Mouse (Mus musculus) Muller cell, postnatal 12 days (primary cell): Measurements from ENCODE around the gene Slc6a18.
A peak's percentile ranks its signal among the peaks of the same experiment; 100 is the strongest.
"Not testable (repeated sequence)": the region's sequence is repeated elsewhere in the genome, so short reads cannot be mapped to it uniquely, and the experiment has no call there.

Experiments used
- DNase-seq: peaks from one replicate; pipeline ENCODE4 v3.0.0-alpha.2; 2015; ENCODE audit errors: inconsistent ontology term

Slc6a18 gene

DNA sequence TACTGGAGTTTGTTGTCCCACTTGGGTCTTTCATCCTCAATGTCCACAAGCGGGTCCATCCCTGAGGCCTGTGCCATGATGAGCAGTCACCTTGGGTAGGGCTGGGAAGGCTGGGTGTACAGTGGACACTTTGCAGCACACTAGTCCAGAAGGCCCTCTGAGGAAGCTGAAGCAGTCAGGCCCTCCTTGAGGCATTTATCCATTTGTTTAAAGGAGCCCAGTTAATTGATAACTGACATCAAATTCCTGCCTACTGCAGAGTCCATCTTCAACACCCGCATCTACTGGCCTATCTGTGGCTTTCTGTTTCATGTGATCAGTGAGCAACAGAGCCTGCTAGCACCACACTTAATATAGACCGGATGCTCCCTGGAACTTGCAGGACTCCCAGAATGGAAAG is at the start of gene Slc6a18:
Gene Slc6a18, minus strand, starts transcription at position 171 of the 400 bp plus-strand sequence.
- DNase-seq = no peak

DNA sequence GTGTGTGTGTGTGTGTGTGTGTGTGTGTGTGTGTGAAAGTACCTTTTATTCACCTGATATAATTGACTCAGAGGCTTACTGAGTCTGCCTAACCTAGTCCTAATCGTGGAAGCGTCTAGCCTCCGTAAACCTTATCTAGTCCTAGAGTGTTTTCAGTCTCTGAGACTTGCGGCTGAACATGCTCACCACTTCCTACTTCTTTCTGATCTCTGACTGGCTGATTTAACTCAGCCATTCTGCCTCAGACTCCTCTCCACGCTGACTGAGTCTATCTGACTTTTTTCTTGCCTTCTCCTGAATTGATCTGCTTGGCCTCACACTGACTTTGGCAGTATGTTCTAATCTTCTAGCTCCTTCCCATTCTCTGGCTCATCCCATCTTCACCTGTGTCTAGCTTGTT is 47.5 kb upstream of the Slc6a18 start:
- DNase-seq = no peak

DNA sequence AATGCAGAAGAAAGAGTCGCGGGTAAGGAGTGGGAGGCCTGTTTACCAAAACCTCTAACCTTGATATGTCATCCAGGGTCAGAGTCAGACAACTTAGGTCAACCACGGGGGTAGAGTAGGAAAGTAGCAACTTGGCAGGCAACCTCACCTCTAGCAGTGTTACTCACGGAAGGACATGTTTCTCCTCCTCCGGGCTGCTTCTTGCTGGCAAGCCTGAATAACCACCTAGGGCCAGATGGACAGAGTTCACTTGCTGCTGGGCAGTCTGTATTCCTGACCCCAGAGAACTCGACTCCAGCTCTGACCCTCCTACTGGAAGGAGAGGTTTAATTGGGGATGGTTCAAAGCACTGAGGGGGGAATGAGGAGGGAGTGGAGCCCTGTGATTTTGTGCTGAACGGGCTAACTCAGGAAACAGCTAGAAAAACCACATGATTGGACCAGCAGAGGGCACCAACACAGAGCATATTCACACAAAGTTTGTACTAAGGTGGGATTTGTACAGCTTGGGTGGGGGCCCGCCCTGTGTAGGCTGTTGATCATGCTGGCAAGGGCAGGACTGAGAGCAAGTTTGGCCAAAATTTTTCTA is 45.4 kb upstream of the Slc6a18 start:
- DNase-seq = peak; percentile 16

DNA sequence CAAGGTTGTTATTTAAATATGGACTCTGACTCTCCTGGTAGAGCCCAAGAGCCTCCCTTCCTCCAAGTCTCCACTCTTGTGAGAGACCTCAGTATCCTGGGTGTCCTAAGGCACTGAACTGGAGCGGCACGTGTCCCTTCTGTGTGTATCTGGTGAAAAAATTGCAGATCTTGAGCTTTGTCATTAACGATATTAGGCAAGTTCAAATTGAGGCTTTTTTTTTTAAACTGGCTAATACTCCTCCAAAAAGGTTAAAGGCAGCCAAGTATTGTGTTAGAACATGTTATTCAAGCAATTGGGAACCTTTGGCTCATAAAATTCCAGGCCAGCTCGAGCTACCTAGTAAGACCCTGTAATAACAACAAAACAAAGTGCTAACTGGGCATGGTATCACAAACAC is 42.4 kb upstream of the Slc6a18 start:
- DNase-seq = no peak

DNA sequence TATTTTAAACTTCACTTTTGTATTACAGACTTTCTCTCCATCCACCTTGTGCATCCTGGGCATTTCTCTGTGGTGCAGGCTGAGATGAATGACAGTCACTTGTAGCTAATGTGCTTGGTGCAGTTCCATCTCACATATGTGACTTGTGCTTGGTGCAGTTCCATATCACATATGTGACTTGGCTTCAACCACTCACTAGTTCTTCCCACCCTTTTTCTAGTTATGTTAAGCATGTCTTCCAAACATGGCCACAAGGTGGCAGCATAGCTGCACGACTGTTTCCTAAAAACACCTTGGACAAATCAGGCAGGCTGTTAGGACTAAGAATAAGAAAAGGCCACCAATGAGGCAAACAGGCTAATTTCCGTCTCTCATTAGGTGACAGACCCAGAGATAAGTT is 40.4 kb upstream of the Slc6a18 start:
- DNase-seq = peak; percentile 66

DNA sequence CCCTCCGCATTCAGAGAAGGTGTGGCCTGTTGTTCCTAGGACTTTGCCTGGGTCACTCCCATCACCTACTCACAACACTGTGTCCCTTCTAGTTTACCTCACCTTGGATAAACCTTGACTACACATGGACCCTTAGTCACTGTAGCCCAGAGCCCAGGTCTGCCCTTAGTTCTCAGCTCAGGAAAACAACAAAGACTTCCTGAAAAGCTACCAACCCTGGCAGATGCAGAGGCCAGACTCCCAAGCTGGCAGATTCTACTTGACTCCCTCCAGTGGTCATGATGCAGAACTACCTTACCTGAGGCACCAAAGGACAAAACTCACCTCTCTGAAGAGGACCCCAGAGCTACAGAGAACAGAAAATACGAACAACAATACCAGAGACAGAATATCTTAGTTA is 36.2 kb upstream of the Slc6a18 start:
- DNase-seq = no peak

DNA sequence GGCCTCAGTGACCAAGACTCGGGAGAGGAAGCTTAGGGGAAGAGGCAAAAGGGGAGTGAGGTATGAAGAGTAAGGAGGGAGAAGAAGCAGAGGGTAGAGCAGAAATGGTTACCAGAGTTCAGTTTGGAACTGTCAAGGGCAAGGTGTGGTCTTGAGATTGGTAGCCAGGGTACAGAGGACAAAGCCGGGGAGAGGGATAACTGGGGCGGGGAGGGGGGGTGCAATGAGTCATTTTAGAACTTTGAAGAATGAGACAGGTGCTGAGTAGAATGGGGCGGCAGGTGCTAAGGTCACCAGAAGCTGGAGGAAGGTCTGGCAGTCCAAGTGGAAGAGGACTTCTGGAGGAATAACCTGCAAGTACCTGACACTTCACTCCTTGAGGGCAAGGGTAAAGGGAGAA is 35.4 kb upstream of the Slc6a18 start:
- DNase-seq = no peak

DNA sequence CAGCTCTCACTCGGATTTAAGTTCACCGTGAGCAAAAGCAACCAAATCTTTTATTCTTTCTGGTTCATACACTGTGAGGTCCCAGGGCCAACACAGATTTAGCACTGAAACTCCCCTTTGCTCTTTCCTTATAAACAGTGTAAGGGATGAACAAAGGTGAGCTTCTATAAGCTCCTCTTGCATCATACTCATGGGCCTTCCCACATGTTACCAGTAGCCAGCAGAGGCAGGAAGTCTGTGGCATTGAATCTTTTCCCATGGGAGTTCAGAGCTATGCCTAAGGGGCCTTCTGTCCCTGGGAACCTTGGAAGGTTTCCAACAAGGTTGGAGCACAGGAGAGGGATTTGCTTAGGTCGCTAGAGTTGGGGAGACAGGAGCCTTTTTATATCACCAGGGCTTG is 34.4 kb upstream of the Slc6a18 start:
- no peak for DNase-seq

DNA sequence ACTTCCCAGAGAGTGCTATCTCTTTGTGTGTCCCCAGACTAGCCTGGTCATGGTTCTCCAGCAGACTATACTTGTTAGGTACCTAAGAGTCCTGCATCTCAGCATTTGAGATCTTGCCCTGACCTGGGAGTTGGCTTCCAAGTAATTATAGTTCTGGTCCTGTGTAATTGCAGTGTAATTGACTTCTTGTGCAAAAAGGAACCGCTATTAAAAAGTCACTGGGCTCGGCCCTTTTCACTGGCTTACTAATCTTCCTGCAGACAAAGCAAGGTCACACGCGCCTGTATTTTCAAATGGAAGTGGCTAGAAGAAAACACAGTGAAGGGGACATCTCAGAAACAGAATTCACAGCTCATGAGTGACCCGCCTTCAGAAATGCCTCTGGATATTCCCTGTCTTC is 34.0 kb upstream of the Slc6a18 start:
- no peak for DNase-seq

DNA sequence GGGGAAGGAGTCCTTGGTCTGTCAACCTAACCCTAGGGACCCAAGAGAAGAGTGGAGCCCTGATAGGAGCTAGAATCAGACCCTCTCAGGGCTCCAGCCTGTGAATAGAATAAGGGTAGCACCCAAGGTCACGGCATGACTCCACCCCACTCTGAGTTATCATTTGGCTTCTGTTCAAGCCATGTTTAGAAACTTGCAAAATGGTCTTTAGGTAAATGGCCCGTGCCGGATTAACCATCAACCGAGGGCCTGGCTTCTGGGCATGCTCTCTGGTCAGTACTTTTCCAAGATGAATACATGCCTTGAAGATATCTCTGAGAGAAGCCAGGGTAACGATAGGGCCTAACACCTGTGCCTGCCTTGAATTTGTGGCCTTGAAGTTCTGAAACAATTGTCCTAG is 33.4 kb upstream of the Slc6a18 start:
- DNase-seq = no peak

DNA sequence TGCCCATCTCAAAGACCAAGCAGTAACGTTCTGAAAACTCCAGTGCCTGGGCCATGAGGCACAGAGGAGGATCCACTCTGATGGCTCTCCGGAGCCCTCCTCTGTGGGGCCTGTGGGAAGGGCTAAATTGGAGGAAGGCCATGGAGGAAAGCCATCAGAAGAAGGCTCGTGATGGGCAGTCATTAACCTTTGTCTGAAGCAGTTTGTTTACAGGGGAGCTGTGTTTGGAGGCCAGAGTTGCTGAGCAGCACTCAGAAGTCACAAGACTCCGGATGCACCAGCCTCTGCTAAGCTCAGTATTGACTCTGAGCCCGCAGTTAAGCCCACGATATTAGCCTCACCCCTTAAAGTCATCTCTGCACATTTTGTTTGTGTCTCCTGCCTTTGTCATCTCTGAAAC is 31.7 kb upstream of the Slc6a18 start:
- no peak for DNase-seq

DNA sequence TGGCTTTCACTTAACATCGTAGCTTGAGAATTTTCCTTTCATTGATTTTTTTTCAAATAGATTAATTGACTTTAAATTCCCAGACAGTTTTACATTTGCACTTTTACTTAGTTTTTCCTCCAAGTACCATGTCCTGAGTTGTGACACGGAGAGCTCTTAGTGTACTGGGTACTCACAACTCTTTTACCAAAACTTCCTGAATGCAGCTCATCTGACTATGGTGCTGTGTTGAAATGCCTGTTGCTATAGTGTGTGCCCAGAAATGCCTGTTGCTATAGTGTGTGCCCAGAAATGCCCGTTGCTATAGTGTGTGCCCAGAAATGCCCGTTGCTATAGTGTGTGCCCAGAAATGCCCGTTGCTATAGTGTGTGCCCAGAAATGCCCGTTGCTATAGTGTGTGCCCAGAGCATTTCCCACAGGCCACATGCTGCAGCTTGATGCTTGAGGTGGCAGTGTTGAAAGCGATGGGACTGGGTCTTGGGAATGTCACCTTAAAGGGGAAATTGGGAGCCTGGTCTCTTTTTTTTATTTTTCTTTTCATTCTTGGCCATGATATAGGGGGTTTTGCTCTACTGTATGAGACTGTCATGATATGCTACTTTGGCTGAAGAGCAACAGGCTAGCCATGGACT is 27.0 kb upstream of the Slc6a18 start, which contains the start of gene Slc6a19:
Gene Slc6a19, minus strand, starts transcription at position 172 of the 632 bp plus-strand sequence.
- no peak for DNase-seq

DNA sequence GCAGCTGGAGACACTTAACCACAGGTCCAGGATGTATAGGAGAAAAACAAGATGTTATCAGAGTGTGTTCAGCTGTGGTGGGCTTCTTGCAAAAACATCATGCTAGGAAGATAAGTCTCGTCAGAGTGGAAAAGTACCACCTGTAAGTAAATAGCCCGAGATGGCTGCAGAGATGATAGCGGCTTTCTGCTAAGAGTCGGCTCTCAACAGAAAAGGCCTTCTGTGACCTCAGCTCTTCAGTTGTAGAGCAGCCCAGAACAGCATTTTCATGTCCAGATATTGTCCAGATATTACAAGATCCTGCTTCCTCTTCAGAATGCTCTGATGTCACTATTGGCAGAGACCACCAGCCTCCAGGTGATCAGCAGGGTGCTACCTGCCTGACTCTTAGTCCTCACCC is 25.7 kb upstream of the Slc6a18 start:
- not testable (repeated sequence) for DNase-seq

DNA sequence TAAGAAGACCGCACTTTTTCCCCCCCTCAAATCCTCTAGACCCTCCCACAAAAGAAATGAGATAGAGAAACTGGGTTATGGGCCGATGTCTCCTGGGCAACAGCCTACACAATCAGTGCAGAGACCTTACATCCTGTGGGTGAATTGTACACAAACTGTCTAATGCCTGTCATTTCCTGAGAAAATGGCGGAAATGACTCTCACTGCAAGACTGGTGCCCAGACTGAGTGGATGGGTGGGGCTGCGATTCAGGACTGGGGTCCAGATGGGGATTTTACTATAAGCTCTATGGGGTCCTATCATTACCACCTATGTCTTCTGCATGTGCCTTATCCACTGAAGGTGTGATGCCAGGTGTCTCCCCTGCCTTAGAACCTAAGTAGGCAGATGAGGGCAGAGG is 25.0 kb upstream of the Slc6a18 start:
- DNase-seq = no peak

DNA sequence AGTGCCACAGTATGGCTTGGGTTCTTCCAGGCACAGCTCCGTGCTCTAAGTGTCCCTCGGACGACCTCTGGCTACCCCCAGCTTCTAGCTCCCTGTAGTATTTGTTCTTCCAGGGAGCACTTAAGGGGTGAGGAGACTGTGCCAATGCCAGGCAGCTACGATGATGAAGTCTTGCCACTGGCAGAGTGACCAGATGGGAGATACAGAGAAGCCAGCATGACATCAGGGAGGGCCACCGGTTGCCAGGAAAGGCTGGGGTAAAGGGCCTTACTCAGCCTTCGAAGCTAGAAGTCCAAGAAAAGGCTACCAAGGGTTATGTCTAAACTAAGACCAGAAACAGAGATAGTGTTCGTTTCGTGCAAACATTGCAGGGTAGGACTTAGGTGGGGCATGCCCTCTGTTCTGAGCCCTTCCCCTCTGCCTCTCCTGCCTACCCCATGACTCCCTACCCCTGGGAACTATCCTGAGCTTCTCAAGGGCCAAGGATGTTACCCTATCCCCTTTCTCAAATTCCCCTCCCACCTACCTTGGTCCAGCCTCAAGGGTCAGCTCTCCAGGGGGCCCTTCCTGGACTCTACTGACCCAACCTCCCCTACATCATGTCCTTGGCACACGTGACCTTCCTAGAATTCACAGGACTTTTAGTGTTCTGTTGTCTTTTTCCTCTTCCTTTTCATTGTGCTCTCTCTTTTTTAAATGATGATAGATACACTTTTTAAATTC is 23.5 kb upstream of the Slc6a18 start:
- DNase-seq = no peak

DNA sequence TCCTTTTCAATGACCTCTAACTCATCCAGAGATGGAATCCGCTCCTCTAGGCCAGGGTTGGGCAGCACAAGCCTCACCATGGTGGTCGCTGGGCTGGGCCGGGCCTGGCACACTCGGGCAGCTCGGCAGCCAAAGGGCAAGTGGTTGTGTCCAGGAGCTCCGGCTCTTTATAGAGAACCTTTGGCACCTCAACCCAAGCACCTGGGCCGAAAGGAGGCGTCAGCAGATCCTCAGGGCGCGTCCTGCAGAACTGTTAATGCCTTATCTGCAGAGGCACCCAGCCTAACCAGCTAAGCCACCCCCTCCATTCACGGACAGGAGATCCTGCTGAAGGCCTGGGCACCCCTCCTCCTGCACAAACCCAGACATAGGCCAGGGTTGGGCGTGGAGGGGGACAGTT is 22.7 kb upstream of the Slc6a18 start:
- DNase-seq = no peak

DNA sequence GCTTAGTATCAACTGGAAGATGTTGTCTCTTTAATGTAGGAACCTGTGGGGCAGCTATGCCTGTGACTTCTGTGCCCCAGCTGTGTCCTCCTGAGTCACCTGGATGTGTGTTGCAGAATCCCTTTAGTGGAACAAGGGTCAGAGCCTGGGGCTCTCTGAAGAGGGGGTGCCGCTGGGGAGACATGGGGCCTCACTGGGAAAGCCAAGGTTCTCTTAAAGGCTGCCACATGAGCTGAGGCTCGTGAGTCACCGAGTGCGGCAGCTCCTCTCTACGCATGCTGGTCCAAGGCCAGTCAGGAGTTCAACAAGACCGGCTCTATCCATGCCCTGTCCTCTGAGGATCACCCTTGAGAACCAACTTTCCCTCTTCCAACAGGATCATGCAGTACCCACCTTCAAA is 21.9 kb upstream of the Slc6a18 start:
- no peak for DNase-seq

DNA sequence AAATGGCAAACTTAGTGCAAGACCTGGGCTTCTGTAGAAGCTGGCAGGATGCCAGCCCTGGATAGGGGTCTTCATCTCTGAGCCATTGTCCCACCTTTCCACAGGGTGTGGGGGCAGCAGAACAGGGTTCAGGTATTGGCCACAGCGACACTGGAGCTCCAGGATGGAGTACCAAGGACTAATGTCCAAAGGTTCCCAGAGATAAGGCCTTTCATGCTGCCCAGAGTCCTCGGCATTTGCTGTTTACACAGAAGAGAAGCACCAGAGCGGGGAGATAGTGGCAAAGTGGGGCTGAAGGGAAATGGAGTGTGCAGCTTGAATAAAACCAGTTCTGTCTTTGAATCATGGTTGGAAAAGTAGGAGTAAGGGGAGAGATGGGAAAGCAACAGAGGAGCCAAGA is 18.7 kb upstream of the Slc6a18 start:
- no peak for DNase-seq

DNA sequence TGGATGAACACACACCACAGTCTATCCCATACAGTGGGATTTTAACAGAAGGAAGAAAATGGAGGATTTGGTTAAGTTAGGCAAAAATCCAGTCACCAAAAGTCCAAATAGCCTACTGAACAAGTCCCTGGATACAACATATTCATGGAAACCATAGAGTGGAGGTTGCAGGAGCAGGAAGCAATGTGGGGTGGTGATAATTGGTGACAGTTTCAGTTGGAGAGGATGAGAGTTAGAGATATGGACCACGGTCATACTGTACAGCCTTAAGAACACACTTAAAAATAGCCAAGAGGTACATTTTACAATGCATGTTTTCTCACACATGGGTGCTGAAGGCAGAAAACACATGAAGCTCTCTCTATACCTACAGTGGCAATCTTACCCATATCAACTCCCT is 17.1 kb upstream of the Slc6a18 start:
- DNase-seq = no peak

DNA sequence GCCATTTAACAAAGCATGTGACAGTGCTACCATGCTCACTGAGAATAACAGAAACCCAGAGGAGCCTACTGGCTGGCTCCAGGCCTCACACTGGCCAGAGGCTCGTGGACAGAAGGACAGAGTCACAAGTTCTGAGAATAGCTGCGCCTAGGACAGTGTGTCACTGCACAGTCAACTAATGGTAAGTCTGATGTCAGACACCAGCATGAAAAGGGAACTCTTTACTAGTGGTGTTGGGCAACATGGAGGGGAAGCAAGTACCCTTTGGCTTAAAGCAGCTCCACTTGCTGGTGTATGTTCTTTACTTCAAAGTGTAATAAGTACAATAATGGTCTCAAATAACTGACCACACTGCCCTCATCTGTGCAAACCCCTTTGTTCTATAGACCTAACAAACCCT is 15.5 kb upstream of the Slc6a18 start:
- DNase-seq = no peak

DNA sequence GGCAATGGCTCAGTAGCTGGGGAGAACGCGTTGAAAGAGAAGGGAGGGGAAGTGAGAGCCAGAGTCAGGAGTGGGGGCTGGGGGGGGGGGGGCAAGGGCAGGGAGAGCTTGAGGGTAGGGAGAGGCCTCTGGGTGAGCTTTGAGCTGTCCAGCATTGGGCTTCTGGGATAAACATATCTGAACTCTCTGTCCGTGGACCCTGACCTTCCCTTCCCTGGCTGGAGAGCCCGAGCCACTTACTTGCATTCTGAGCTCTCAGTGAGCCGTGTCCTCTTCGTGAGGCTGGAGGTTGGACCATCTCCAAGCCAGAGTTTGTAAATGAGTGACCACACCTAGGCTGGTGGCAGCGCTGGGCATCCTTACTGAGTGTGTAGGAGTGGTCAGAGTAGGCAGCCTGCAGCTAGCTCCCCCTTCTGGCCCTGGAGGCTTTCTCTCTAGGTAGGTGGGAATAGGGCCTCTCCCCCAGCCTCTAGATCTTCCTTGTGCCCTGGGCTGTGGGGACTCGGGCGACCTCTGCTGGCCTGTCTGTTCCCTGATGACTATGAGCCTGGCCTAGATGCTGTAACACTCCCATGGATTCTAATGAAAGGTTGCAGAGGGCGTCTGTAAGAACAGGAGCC is 14.5 kb upstream of the Slc6a18 start:
- DNase-seq = peak; percentile 63

DNA sequence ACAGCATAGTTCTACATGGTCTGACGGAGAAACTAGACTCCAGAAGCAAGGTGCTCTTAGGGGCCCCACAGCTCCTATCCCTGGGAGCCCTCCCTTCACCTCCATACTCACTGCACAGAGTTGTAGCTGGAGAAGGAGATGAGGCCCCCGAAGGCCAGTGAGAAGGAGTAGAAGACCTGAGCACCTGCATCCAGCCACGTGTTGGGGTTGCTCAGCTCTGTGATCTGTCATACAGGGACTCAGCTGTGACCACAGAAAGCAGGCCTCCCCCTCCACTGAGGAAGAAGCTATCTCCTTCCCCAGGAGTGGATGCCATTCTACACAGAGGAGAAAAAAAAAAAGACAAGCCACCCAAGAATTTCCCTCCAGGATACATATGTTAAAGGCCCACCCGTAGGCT is 11.1 kb upstream of the Slc6a18 start:
- DNase-seq = no peak

DNA sequence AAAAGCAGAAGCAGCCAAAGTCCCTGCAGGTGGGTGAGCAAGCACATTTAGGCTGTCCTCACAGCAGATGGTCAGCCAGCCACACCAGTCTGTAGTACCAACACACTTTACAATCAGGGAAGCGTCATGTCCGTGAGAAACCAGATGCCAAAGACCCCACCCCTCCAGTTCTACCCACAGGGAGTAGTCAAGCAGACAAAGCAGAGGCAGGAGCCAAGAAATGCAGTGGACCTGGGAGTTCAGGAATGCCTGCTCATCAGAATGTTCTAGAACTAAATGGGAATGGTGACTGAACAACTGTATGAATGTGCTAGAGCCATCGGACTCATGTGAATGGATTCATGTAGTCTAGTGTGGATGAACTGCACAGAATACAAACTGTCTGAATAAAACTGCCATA is 9.8 kb upstream of the Slc6a18 start:
- no peak for DNase-seq
